Mouse (Mus musculus): ENCODE measurements around the gene Bcl2l15. TPM values are rescaled to one million over a fixed set of nuclear protein-coding genes. Genes with fewer than 3 reads are reported as not detected.

The Bcl2l15 gene
- polyA plus RNA-seq (2021; fragmentation: Nextera tagmentation), result not detected in 2 replicates
- long read RNA-seq, experiment 1, result 0 reads
- long read RNA-seq, experiment 2, result 0 reads

GRCm38 (mm10) chr3:103832426-103832825 lies at the start of gene Bcl2l15:
TSS of gene Bcl2l15 (plus strand) at chr3:103832601.

GRCm38 (mm10) chr3:103791230-103792110 lies 40.9 kb upstream of the Bcl2l15 start, which contains the start of gene Hipk1:
TSS of gene Hipk1 (minus strand) at chr3:103791563.

GRCm38 (mm10) chr3:103808891-103809798 lies 23.3 kb upstream of the Bcl2l15 start, which contains the start of the genes Dclre1b, Ap4b1 and Gm43064:
TSS of gene Dclre1b (minus strand) at chr3:103809444.
TSS of gene Ap4b1 (plus strand) at chr3:103809520.
TSS of gene Gm43064 (plus strand) at chr3:103809573.

GRCm38 (mm10) chr3:103858881-103859801 lies 26.7 kb downstream of the Bcl2l15 start, which contains the start of gene Ptpn22:
TSS of gene Ptpn22 (plus strand) at chr3:103859795.

Other genes starting within 250 kb of the Bcl2l15 start
- gene Atg4a-ps, start 186.5 kb upstream of the Bcl2l15 start, polyA plus RNA-seq (2021; fragmentation: Nextera tagmentation), result not detected in 2 replicates
- 7.6 and 11.1 TPM in 2 replicates for gene Olfml3, start 94.6 kb upstream of the Bcl2l15 start, polyA plus RNA-seq (2021; fragmentation: Nextera tagmentation)
- gene Gm10964, start 93.2 kb upstream of the Bcl2l15 start, polyA plus RNA-seq (2021; fragmentation: Nextera tagmentation), result not detected in 2 replicates
- 13.4 and 15.6 TPM in 2 replicates for gene Hipk1, start 41.0 kb upstream of the Bcl2l15 start, polyA plus RNA-seq (2021; fragmentation: Nextera tagmentation)
- 3.6 and 5.1 TPM in 2 replicates for gene Dclre1b, start 23.2 kb upstream of the Bcl2l15 start, polyA plus RNA-seq (2021; fragmentation: Nextera tagmentation)
- 9.2 and 11.2 TPM in 2 replicates for gene Ap4b1, start 23.1 kb upstream of the Bcl2l15 start, polyA plus RNA-seq (2021; fragmentation: Nextera tagmentation)
- gene Gm43064, start 23.0 kb upstream of the Bcl2l15 start, polyA plus RNA-seq (2021; fragmentation: Nextera tagmentation), result not detected in 2 replicates
- gene Ptpn22, start 27.2 kb downstream of the Bcl2l15 start, polyA plus RNA-seq (2021; fragmentation: Nextera tagmentation), result 0.54 and 1.0 TPM in 2 replicates
- gene Rsbn1, start 81.5 kb downstream of the Bcl2l15 start, polyA plus RNA-seq (2021; fragmentation: Nextera tagmentation), result 5.9 and 6.0 TPM in 2 replicates
- gene Phtf1, start 135.5 kb downstream of the Bcl2l15 start, polyA plus RNA-seq (2021; fragmentation: Nextera tagmentation), result 5.2 and 18.4 TPM in 2 replicates

Data from left cerebral cortex, adult 6 months (tissue).